Mouse (Mus musculus) splenic B cell, adult 2 months (primary cell): ENCODE data around the gene Vwa3a.
"Not testable (repeated sequence)": the region's sequence is repeated elsewhere in the genome, so short reads cannot be mapped to it uniquely, and the experiment has no call there.

Experiments
- DNase-seq: peaks from one replicate; pipeline ENCODE4 v3.0.0-alpha.2; 2011; ENCODE audit warnings: low read depth, low spot score
- H3K27me3 ChIP-seq: 2 replicates; pipeline ENCODE4 v1.6.1; 2012; ENCODE audit warnings: mild to moderate bottlenecking, low read length, moderate library complexity, mixed read lengths; ENCODE audit not compliant: control insufficient read depth, poor library complexity, insufficient read depth, severe bottlenecking
- H3K36me3 ChIP-seq: 2 replicates; pipeline ENCODE4 v1.6.1; 2012; ENCODE audit warnings: mild to moderate bottlenecking, low read length, moderate library complexity, mixed read lengths; ENCODE audit not compliant: control insufficient read depth, poor library complexity, insufficient read depth, severe bottlenecking

Vwa3a gene

DNA sequence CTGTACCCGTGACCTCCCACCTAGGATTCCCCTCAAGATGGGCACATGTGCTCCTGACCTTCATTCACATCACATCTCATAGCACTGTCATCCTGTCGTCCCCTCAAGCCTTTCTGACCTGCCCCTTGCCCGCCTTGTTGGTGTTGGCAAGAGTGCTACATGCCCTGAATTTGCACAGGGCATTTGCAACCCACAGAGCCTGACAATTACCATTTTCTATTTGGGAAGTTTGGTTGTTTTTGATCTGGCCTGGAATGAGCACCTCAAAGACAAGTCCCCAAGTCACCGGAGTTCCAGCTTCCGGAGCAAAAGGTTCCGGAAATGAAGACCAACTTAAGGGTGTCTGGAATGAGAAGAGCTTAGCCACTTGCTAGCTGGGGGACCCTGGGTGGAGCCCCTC, at the start of gene Vwa3a:
Gene Vwa3a (plus strand): TSS at position 301 of the 400 bp plus-strand sequence.
- no peak for DNase-seq
- no peaks in the 10 kb centered on the region for H3K36me3 ChIP-seq

DNA sequence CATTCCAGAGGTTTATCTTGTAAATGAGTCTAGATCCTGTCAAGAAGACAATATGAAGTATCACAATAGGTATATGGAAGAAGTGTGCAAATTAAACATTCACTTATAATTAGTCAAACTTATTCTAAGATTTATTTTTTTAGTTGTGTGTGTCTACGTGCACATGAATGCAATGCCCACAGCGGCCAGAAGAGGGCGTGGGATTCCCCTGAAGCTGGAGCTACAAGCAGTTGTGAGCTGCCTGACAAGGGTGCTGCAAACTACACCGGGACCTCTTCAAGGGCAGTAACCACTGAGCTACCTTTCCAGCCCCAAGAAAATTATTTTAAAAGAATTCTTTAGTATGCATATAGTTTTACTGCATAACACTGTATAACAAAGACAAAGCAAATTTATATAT, 48.5 kb upstream of the Vwa3a start:
- Histone ChIP-seq H3K27me3 (no peaks in the 10 kb centered on the region), H3K36me3 (peaks cover 2% of the 10 kb centered on the region; the same call in 1 of the 2 replicates)
- DNase-seq, result peak; percentile 49

More for the DNA sequence above, at the start of gene Vwa3a:
- H3K27me3 ChIP-seq, result no peaks in the 10 kb centered on the region

DNA sequence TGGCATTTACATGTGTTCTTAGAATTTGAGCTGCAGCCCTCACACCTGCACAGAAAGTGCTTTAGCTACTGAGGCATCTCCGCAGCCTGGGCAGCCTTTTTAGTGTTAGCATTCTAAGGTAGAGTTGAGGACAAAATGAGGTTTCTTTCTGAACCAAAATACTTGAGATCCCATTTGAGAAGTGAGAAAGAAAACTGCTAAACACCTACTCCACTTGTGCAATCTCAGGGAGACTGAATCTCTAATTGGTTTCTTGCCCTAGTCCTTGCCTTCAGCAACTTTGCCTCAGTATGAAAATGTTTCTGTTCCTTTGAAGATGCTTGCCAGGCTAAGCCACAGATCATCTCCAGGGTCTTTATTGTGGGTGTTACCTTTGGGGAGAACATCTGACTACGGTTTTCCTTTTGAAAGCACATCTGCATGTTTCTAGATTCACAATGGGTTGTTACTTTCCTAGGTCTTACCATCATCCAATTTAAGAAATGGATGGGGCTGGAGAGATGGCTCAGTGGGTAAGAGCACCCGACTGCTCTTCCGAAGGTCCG, 45.2 kb upstream of the Vwa3a start:
- Histone ChIP-seq H3K36me3 (peaks cover 2% of the 10 kb centered on the region; the same call in 1 of the 2 replicates), H3K27me3 (no peaks in the 10 kb centered on the region)
- DNase-seq, result no peak

- no peak for DNase-seq
- H3K27me3 ChIP-seq, result no peaks in the 10 kb centered on the region
- H3K36me3 ChIP-seq, result peaks cover 2% of the 10 kb centered on the region; the same call in 1 of the 2 replicates
Measured at GRCm38 (mm10) chr7:120695196-120695595, 43.9 kb upstream of the Vwa3a start.

DNA sequence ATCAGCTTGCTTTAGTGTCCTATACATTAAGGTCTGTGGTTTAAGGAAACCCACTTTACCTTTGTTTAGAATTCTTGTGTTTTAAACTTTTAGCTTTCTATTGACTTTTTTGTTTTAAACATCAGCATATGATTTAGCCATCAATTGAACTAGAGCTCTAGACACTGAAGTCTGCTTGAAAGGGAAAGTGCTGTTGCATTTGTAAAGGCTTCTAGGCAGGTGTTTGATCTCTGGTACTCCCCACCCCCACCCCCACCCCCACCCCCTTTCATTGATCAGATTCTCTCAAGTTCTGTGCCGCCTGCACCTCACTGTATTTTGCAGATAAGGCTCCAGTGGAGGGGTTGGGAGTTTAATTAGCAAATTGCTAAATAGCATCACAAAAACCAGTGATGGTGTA, 43.5 kb upstream of the Vwa3a start:
- H3K27me3 ChIP-seq, result no peaks in the 10 kb centered on the region
- peaks cover 2% of the 10 kb centered on the region; the same call in 1 of the 2 replicates for H3K36me3 ChIP-seq
- no peak for DNase-seq

DNA sequence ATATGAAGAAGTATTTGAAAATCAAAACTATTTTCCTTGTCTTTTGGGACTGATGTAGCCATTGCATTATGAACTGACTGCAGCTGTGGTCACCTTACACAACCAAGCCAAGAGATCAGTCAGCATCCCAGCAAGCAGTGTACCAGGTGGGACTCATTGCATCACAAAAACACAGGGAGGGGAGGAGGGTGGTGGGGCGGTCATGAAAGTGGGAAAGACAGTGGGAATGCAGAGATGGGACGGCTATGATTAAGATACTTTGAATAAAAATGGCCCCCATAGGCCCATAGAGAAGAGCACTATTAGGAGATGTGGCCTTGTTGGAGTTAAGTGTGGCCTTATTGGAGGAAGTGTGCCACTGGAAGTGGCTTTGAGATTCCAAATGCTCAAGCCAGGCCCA, 42.8 kb upstream of the Vwa3a start:
- no peaks in the 10 kb centered on the region for H3K27me3 ChIP-seq
- H3K36me3 ChIP-seq, result peaks cover 2% of the 10 kb centered on the region; the same call in 1 of the 2 replicates
- DNase-seq, result no peak

DNA sequence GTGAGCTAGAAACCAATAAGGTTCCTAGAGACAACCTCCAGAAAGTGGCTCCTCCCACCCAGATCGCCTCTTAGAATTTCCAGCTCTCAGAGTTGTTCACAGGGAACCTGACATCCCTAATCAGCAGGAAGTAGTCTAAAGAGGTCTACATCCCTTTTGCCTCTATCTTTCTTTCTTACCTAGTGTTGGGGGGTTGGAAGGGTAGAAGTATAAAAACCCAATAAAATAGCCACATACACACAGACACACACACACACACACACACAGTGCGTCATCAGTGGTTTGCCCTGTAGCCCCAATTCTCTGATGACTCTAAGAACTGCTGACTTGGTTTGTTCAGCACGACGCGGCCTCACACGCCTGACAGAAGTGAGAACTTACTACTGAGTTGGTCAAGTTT, 39.5 kb upstream of the Vwa3a start:
- 0 out of 2 replicates have a peak, but pooled peaks cover 2% of the 10 kb centered on the region for H3K36me3 ChIP-seq
- DNase-seq, result no peak

GRCm38 (mm10) chr7:120703888-120704287, 35.2 kb upstream of the Vwa3a start:
- Histone ChIP-seq H3K27me3 (no peaks in the 10 kb centered on the region), H3K36me3 (no peaks in the 10 kb centered on the region)
- no peak for DNase-seq

More for the DNA sequence above, 39.5 kb upstream of the Vwa3a start:
- no peaks in the 10 kb centered on the region for H3K27me3 ChIP-seq

- no peaks in the 10 kb centered on the region for H3K36me3 ChIP-seq
- no peaks in the 10 kb centered on the region for H3K27me3 ChIP-seq
Measured at GRCm38 (mm10) chr7:120712071-120712470, 27.0 kb upstream of the Vwa3a start.

DNA sequence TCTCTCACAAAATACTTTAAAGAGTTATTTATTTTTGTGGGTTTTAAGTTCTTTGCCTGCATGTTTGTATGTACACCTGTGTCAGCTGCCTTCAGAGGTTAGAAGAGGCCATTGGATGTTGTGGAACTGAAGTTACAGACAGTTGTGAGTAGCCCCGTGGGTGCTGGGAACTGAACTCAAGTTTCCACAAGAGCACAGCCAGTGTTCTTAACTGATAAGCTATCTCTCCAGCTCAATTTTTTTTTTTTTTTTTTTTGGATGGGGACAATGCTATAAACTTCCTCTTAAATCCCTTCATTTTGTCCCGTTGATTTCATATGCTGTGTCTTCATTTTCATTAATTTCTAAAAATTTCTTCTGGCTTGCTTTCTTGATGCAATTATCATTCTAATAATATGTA, 25.9 kb upstream of the Vwa3a start:
- no peaks in the 10 kb centered on the region for H3K27me3 ChIP-seq
- H3K36me3 ChIP-seq, result no peaks in the 10 kb centered on the region
- no peak for DNase-seq

More at GRCm38 (mm10) chr7:120712071-120712470, 27.0 kb upstream of the Vwa3a start:
- DNase-seq, result no peak

GRCm38 (mm10) chr7:120713951-120714350, 25.2 kb upstream of the Vwa3a start:
- not testable (repeated sequence) for H3K27me3 ChIP-seq, H3K36me3 ChIP-seq

GRCm38 (mm10) chr7:120717261-120717660, 21.9 kb upstream of the Vwa3a start:
- no peaks in the 10 kb centered on the region for H3K27me3 ChIP-seq
- H3K36me3 ChIP-seq, result no peaks in the 10 kb centered on the region
- no peak for DNase-seq

More at GRCm38 (mm10) chr7:120713951-120714350, 25.2 kb upstream of the Vwa3a start:
- DNase-seq, result not testable (repeated sequence)

DNA sequence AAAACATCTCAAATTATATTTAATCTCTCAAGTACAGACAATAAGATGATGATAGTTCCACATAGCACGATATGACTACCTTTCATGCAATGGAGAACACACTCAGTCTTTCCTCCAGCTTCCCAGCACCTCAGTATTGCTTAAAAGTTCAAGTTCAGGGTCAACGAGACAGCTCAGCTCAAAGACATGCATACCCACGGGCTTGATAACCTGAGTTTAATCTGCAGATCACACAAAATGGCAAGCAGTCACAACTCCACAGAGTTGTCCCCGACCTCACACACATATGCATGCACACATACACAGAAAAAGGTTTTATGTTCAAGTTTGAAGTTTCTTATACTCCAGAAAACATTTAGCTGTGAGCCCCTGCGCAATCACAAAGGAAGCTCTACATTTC, 18.1 kb upstream of the Vwa3a start:
- Histone ChIP-seq H3K27me3 (no peaks in the 10 kb centered on the region), H3K36me3 (no peaks in the 10 kb centered on the region)
- DNase-seq, result no peak

DNA sequence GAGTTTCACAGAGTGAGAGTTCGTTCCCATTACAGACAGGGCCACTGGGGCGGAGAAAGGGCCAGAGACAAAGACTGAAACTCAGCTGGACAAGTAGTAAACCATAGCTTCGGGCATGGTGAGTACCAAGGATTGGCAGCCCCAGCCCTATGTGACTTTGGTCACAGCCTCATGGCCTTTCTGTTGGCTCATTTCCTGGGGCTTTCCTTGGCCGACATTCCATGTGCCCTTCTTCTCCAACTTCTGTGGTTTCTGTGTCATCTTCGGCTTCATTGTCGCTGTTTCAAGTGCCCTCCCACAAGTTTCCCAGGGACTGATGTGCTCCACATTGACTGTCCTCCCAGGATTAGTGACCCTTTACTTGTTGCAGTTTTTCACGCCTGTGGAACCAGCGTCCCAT, 17.7 kb upstream of the Vwa3a start:
- no peak for DNase-seq

DNA sequence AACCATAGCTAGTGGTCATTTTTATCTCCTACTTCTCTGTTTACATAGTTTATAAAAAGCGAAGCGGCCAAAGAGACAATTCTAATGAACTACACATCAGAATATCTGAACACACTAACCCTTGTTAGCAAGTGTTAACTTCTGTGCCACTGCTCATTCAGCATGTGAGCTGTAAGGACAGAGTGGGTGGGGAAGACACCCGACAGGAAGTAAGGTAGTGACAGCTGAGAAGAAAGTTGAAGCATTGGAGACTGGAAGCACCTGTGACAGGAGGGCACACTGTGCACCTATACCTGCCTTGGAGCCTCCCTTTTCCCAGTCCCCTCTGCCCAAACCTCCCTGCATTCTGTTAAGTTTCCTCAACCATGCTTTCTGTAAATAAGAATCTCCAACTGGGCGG, 17.1 kb upstream of the Vwa3a start:
- H3K36me3 ChIP-seq, result no peaks in the 10 kb centered on the region
- H3K27me3 ChIP-seq, result no peaks in the 10 kb centered on the region
- no peak for DNase-seq

More for the DNA sequence above, 17.7 kb upstream of the Vwa3a start:
- no peaks in the 10 kb centered on the region for H3K36me3 ChIP-seq
- no peaks in the 10 kb centered on the region for H3K27me3 ChIP-seq

GRCm38 (mm10) chr7:120722839-120723278, 16.3 kb upstream of the Vwa3a start:
- Histone ChIP-seq H3K36me3 (no peaks in the 10 kb centered on the region), H3K27me3 (no peaks in the 10 kb centered on the region)
- DNase-seq, result no peak
